In the genomic region with DNA sequence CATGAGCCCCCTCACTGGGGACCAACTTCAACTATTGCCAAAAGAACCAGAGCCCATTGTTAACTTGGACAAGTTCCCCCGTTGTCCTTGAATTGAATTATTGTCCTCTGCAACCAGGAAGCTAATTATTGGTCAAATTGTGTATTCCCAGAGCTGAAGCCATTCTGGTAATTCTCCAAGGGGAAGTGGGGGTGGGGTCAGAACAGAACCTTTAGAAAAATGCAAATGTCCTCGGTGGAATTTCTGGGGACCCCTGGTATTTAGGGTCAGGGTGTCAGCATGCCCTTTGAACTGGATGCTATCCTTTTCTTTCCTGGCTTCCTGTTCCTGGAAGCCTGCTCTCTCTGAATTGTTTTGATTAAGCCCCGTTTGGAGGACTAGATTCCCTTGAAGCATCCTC, we compare ENCODE assay signal across 20 mouse cellular contexts.
A peak's percentile ranks its signal among the peaks of the same experiment; 100 is the strongest.
DNase-seq lines count a peak whose midpoint lies in the region; ATAC-seq and TF ChIP-seq lines count a peak whose summit lies in the region.
"Had no signal": no experiment of that assay in that cellular context is flagged by ENCODE, and none has a peak within 500 bp of the region (broad histone marks: within the 10 kb centered on the region; RNA-seq: fewer than 3 reads in every experiment).

No protein-coding gene starts in this region.

- H3K9me3 ChIP-seq in kidney, embryonic 14.5 days (ENCODE audit: control insufficient read depth, low read length): no peaks in the 10 kb centered on the region
- H3K9me3 ChIP-seq in kidney, postnatal 0 days (replicated peaks; ENCODE audit: low read length): no peaks in the 10 kb centered on the region
- H3K9me3 ChIP-seq: embryonic facial prominence, embryonic 15.5 days; heart, embryonic 15.5 days; hindbrain, embryonic 13.5 days had no signal

- no peak overlapping the region for H3K4me3 ChIP-seq in kidney, embryonic 14.5 days (ENCODE audit: low read length)
- no peak overlapping the region for H3K4me3 ChIP-seq in kidney, postnatal 0 days (replicated peaks; ENCODE audit: low read depth, low read length)
- H3K4me3 ChIP-seq: embryonic facial prominence, embryonic 15.5 days; erythroblast, embryonic 14.5 days; heart, adult 2 months; heart, embryonic 15.5 days; hindbrain, embryonic 13.5 days had no signal

- no peak for ATAC-seq in kidney, embryonic 14.5 days (ENCODE audit: low FRiP score, low TSS enrichment)
- no peak for ATAC-seq in kidney, postnatal 0 days (replicated peaks; ENCODE audit: low FRiP score, low read depth)
- ATAC-seq: forebrain, embryonic 16.5 days; hindbrain, postnatal 0 days had no signal

- H3K27me3 ChIP-seq in kidney, embryonic 14.5 days (ENCODE audit: control insufficient read depth, insufficient read depth, low read length): no peaks in the 10 kb centered on the region
- no peaks in the 10 kb centered on the region for H3K27me3 ChIP-seq in kidney, postnatal 0 days (ENCODE audit: insufficient read depth, low read length)
- H3K27me3 ChIP-seq: embryonic facial prominence, embryonic 15.5 days; heart, embryonic 15.5 days had no signal

- whole genome bisulfite sequencing in kidney, embryonic 14.5 days: 13% methylated on average over 3 of the region's 3 CpGs
- 14% methylated on average over 3 of the region's 3 CpGs for WGBS in kidney, postnatal 0 days

- no peak overlapping the region for H3K4me2 ChIP-seq in kidney, embryonic 14.5 days (replicated peaks; ENCODE audit: low read depth, low read length)
- H3K4me2 ChIP-seq in kidney, postnatal 0 days (ENCODE audit: low read length): no peak overlapping the region
- H3K4me2 ChIP-seq: embryonic facial prominence, embryonic 15.5 days; heart, embryonic 11.5 days; heart, embryonic 15.5 days; hindbrain, embryonic 13.5 days had no signal

- no peaks in the 10 kb centered on the region for H3K36me3 ChIP-seq in kidney, embryonic 14.5 days (ENCODE audit: control insufficient read depth, insufficient read depth, low read length)
- H3K36me3 ChIP-seq in kidney, postnatal 0 days (ENCODE audit: insufficient read depth, low read length): no peaks in the 10 kb centered on the region
- H3K36me3 ChIP-seq: embryonic facial prominence, embryonic 15.5 days; heart, embryonic 15.5 days; hindbrain, embryonic 13.5 days had no signal

- DNase-seq in kidney, adult 11 months: peak; percentile 16
- DNase-seq in kidney, adult 8-10 months: peak; percentile 20 to 22
- peak; percentile 25 for DNase-seq in kidney, postnatal 0 days (ENCODE audit: low spot score)
- DNase-seq in right cerebral cortex, adult 2 months (ENCODE audit: low spot score in 2 of 2): no peak
- DNase-seq in heart, adult 18-20 months: no peak
- DNase-seq: adrenal gland, postnatal 36 days; cerebellum, adult 8-10 months; cerebellum, postnatal 14 days; embryo, embryonic 11 days; gastrocnemius, postnatal 10 days; heart, adult 2 months; heart, postnatal 14 days had no signal

- TF ChIP-seq CTCF in kidney, postnatal 0 days (IDR thresholded peaks at IDR 0.05; ENCODE audit: low read depth): no peak

- H3K4me1 ChIP-seq in kidney, embryonic 14.5 days (ENCODE audit: control insufficient read depth, insufficient read depth, low read length): no peaks in the 10 kb centered on the region
- 0 out of 2 replicates have a peak, but pooled peaks cover 4% of the 10 kb centered on the region for H3K4me1 ChIP-seq in kidney, postnatal 0 days (replicated peaks; ENCODE audit: insufficient read depth, low read length)
- H3K4me1 ChIP-seq: embryonic facial prominence, embryonic 15.5 days; heart, embryonic 15.5 days; hindbrain, embryonic 13.5 days had no signal

- no peak overlapping the region for H3K27ac ChIP-seq in kidney, embryonic 14.5 days (ENCODE audit: low read depth, low read length)
- no peak overlapping the region for H3K27ac ChIP-seq in kidney, postnatal 0 days
- H3K27ac ChIP-seq: embryonic facial prominence, embryonic 15.5 days; heart, adult 2 months; heart, embryonic 15.5 days; hindbrain, embryonic 13.5 days; hindbrain, postnatal 0 days had no signal

- no peak overlapping the region for H3K9ac ChIP-seq in kidney, embryonic 14.5 days (ENCODE audit: low read depth, low read length)
- H3K9ac ChIP-seq in kidney, postnatal 0 days (ENCODE audit: low read depth, low read length): no peak overlapping the region
- H3K9ac ChIP-seq: embryonic facial prominence, embryonic 15.5 days; heart, embryonic 15.5 days; hindbrain, embryonic 13.5 days had no signal

Comparison
In these comparisons a context has a peak if more than half of its experiments do, and no peak if none do; other contexts are left out.
1. DNase-seq: peak in kidney, adult 11 months (single experiment), kidney, adult 8-10 months (2 of 2) and kidney, postnatal 0 days (single experiment); none in right cerebral cortex, adult 2 months (0 of 2) and heart, adult 18-20 months (0 of 2).